Mouse (Mus musculus) adipocyte (in vitro differentiated cells): Measurements from ENCODE around the gene Faf1.

Source experiments
- DNase-seq: peaks from one replicate; pipeline ENCODE4 v3.0.0-alpha.2; 2016; ENCODE audit warnings: low spot score

The Faf1 gene

DNA sequence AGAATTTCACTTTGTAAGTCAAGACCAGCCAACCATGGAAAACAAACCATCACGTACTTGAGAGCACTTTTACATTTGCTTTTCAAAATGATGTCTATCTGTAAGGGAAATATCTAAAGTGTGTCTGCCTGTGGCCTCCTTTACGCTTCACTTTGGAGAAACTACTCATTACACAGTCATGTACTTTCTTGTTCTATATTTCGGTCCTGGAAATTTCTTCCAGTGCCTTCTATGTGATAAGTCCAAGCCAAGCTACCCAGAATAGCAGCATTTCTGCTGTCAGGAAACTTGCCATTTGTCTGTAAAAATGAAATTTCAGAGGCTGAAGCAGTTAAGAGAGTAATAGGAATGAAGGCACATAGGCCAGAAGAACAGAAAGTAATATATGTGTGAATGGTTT is 228.1 kb downstream of the Faf1 start:
- no peak for DNase-seq

- no peak for DNase-seq
These were observed 252.7 kb downstream of the Faf1 start for GRCm38 (mm10) chr4:109929058-109929457.

GRCm38 (mm10) chr4:109930445-109930844 is 254.1 kb downstream of the Faf1 start:
- DNase-seq = no peak

DNA sequence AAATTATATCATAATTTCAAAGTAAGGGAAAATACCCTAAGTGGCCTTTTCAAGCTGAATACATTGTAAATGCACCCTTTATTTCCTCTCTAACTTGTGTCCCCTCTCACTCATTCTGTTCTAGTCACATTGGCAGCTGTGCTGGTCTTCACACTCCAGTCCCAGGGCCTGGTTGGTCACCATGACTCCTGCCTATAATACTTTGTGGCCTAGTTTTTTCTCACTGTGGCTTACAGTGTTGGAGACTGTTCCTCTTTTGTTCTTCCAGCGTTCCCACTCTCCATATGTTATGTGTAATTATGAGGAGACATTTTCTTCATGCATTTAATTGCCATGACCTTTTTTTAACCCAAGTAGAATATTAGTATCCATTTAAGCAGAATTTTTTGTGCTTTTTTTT is 254.5 kb downstream of the Faf1 start:
- no peak for DNase-seq

- DNase-seq = no peak
These were observed 260.2 kb downstream of the Faf1 start for GRCm38 (mm10) chr4:109936557-109936956.

- DNase-seq = no peak
These were observed 262.9 kb downstream of the Faf1 start for GRCm38 (mm10) chr4:109939291-109939690.

DNA sequence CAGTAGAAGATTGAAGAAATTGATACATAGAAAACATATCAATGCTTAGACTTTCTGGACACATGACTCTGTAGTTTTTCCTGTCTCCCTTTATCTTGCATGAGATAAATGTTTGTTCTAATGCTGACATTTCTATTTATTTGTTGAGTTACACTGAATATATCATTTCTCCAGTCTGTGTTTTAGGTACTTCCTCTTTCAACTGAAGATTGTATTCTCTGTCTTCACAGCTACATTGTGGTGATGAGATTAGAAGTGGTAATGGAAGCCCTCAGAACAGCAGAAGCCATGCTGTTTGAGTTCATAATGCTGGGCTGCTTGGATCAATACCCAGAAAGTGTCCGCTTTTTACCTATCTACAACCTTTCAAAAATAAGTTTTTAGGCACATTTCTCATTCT is 269.2 kb downstream of the Faf1 start:
- DNase-seq = no peak

DNA sequence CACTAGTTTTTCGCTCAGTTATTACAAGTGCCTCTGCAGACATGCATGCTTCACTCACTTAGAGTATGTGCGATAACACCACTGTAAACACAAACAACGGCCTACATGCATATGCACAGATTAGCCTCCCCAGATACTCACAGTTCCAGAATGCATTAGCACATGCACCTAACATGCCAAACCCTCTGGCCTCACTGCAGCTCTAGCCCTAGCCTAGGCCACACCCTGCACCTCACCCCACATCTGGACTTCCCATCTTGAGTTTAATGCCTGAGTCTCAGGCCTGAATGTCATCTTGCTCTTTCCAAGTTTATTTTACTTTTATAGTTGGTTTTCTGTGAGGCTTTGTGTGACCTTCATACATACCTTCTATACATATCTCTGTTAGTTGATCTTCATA is 272.9 kb downstream of the Faf1 start:
- no peak for DNase-seq

- DNase-seq = no peak
These were observed 277.1 kb downstream of the Faf1 start for GRCm38 (mm10) chr4:109953509-109953908.

DNA sequence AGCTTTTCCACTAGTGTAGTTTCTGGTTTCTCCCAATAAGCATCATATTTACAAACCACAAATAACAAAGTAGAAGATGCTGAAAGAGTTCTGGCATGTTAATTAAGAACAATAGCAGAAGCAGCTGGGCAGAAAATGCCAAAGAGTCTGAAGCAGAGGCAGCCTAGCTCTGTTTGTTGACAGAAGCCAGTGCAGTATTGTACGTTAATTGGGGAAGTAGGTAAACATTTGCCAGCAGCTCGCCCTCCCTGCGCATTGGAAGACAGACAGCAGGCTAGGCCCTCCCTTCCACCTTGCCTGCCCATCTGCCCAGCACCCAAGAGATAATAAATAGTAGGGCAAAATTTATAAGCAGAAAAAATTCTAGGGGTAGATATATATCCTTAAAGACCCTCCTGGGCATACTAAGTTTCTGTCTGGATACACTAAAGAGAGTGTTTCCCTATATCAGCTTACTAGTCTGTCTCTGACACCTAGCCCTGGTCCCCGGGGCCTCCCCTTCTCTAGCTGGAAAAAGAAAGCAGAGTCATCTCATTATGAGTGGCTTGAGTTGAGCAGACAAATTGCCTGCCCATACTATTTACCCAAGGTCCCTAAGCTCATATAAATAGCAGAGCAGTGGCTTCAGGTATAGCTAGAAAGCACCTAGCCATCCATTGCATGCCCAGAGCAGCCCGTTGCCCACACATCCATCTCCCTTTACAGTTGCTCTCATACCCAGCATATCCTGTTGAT is 284.0 kb downstream of the Faf1 start:
- DNase-seq = no peak

GRCm38 (mm10) chr4:109963570-109964279 is 287.3 kb downstream of the Faf1 start:
- peak; percentile 12 for DNase-seq

- DNase-seq = no peak
These were observed 293.2 kb downstream of the Faf1 start for GRCm38 (mm10) chr4:109969561-109969960.

- DNase-seq = no peak
These were observed 297.7 kb downstream of the Faf1 start for GRCm38 (mm10) chr4:109973991-109974654.

GRCm38 (mm10) chr4:109974655-109975380 is 298.4 kb downstream of the Faf1 start:
- DNase-seq = no peak

GRCm38 (mm10) chr4:109975381-109976240 is 299.2 kb downstream of the Faf1 start:
- no peak for DNase-seq

GRCm38 (mm10) chr4:109976273-109977147 is 300.1 kb downstream of the Faf1 start:
- DNase-seq = no peak

DNA sequence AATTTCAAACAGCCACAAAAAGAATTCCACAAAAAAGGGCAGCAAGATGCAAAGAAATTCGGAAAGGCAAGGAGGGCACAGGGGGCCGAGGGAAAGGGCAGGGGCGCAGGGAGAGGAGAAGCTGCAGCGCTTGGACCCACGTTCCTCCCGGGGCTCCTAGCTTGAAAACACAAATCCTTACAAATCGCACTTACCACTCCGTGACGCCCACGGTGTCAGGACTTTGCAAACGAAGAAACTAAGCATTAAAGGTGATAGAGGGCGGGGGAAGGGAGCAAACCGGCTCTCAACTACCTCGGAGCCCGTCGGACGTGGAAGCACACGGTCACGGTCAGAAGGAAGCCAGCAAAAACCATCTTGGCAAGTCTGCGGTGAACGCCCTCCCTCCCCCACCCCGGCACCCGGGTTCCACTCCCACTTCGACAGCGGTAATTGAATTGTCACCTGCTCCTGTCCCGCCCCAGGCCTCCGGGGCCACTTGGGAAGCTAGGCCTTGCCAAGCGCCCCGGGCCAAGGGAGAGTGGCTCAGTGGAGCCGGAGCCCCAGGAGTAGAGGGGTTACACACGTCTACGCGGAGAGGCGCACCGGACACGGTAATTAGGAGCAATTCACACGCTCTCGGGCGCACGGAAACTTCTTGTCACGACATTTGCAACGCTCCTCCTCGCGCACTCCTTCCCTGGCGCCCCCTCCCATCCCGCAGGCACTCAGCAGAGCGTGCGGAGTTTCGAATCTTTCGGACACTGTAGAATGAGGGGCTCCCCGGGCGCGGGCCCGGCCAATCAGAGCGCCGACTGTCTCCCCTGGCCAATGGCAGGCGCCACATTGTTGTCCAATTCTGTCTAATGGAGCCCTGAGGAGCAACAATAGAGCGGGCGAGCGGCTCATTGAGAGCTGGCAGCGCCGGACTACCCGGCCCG is 301.0 kb downstream of the Faf1 start, which contains the start of gene Dmrta2:
Gene Dmrta2, plus strand, starts transcription at position 906 of the 920 bp plus-strand sequence.
- DNase-seq = peak; percentile 69

DNA sequence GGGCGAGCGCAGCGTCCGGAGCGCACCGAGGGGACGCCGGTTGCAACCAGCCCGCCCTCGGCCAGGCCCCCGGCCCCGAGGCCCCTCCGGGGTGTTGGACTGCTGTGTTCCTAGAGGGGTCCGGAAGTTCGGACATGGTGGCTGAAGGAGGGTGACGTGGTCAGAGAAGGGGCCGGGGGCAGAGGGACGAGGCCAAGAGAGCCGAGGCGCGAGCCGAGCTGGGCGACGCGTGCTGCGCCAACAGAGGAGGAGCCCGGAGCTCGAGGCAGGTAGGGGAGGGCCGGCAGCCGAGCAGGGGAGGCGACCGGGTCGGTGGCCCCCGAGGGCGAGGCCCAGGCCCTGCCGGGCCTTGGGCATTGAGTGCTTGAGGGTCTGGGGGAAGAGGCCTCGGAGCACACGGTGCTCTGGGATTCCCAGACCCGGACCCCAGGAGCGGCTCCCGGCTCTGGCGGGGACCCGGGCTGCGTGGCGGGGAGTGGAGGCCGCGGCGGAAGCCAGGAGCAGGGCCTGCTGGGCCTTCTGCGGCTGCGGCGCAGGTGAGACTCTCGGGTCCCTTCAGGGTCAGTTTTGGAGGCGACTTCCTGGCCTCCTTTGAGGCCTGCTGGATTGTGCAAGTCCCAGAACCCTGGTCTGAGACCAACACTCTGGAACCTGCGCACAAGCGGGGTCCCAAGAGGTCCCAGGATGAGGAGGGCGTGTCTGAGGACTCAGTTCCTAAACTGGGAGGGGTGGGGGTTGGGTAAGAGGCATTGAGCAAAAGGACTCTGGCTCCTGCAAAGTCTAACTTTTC is 301.9 kb downstream of the Faf1 start:
- peak; percentile 61 for DNase-seq
